Mouse (Mus musculus) c-Kit-positive CD71-positive TER-119-negative erythroid progenitor cells, embryonic 14.5 days (primary cell): ENCODE results near the gene Prkce.

Source experiments
- DNase-seq: peaks from one replicate; pipeline ENCODE4 v3.0.0-alpha.2; 2013; ENCODE audit warnings: low read depth

Prkce gene

DNA sequence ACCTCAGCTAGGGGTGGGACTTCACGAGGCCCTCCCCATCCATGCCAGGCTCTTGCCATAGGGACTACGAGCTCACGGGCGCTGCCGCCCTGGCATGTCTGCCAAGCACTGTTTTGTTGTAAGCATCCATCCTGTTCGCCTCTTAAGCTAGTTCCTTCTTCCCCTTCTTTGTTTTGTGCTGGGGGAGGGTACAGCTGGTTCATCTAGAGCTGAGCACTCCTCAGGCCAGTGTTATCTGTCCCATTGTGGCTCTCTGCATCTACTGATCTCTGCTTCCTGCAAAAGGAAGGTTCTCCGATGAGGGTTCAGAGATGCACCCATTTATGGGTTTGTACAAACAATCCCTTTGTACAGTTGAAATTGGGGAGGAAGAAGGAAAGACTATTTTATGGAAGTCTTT, 9.1 kb downstream of the Prkce start:
- DNase-seq: no peak

DNA sequence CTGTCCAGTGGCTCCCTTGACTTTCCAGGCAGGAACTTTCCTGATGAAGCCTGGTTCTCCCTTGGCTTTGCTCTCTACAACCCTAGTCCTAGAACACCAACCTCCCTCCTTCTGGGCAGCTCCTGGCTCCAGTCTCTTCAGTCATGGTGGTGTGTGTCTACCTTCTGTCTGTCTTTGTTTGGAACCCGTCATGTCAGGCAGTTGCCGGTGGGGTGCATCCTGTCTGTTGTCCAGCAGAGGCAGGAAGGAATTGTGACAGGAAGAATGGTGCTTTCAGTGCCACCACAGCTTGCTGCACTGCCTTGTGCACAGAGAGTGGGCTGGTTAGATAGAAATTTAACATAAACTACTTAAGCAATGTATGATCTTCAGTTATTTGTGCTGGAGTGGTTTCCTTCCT, 16.2 kb downstream of the Prkce start:
- DNase-seq: no peak

DNA sequence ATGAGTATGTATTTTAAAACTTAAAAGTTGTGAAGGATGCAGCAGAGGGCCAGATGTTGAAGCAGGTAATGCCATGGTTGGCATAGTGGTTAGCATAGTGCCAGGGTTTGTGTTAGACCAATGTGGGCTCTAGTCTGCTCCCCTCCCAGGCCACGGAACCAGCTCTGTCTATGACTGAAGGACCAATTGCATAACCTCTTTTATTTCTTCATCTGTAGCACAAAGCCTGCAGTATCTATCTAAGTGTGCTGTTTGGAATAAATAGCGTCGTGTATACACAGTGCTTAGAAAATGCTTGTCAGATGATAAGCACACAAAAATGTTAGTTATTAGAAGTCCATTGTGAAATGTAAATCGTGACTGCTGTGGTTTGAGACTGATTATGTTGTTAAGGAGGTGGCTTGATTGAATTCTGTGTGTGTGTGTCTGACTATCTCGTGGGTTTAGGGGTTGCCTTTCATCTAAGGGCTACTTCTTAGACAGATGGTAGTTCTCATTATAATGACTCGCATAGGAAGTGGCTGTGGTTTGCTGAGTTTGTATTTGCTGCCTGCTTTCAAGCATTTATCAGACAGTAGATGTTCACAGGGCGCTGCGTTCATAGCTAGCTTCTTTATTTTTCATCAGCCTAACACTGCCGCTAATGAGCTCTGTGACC, 17.1 kb downstream of the Prkce start:
- DNase-seq: no peak

DNA sequence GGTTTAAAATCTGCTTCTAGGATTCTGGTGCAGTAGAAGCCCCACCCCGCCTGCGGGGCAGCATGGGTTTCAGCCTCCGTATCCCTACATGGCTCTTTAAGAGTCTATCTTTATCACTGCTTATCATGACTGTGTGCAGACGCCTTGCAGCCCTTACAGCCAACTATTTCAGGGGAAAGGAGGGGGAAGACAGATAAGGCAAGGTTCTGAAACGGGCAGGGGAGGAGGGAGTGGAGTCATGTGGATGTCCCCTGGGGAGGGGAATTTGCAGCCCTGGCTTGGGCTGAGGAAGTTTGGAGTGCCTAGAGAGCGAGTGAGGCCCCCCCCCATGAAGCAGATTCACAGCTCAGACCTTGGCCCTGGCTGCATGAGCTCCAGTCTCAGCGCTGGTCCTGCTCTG, 18.0 kb downstream of the Prkce start:
- peak; percentile 40 for DNase-seq

DNA sequence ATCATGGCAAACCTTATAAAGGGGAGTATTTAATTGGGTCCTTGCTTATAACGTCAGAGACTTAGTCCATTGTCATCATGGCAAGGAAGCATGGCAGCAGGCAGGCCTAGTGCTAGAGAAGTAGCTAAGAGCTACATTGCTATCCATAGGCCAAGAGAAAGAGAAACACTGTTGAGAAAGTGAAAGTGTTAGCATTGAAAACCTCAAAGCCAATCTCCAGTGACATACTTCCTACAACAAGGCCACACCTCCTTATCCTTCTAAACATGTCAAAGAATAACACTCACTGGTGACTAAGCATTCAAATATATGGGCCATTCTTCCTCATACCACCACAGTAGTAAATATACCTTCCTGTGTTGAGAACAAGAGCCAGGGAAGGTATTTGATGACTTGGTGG, 20.2 kb downstream of the Prkce start:
- DNase-seq: no peak

DNA sequence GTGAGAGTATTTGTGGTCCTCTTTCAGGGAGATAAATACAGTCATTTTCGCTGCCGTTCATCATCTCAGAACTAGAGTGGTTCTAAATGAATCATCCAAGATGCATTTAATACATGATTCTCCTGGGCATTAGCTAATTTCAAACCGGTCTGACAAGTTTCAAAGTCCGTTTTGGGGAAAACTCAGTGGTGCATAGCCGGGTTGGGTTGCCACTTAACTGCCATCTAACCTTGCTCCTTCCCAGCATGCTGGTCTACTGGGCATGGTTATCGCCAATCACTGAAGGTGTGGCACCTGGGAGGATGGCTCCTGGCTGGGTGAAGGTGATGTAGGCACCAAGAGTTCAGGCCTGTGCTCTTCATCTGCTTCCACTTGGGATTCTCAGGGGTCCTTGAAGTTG, 26.4 kb downstream of the Prkce start:
- DNase-seq: no peak

DNA sequence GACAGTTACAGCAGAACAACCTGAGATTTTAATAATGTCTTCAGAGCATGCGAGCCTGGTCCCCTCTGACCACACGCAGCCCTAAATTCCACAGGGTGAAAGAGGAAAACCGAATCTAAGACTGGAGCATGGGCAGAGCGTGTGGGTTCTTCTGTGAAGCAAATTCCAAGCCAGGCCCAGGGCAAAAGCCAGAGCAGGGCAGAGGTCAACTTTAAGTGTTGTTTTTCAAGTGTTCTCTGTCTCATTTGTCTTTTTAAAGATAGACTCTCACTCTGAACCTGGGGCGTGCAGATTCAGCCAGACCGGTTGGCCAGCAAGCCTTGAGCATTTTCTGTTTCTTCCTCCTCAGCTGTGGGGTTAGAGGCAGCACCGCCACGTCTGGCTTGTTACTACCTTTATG, 27.3 kb downstream of the Prkce start:
- DNase-seq: no peak

DNA sequence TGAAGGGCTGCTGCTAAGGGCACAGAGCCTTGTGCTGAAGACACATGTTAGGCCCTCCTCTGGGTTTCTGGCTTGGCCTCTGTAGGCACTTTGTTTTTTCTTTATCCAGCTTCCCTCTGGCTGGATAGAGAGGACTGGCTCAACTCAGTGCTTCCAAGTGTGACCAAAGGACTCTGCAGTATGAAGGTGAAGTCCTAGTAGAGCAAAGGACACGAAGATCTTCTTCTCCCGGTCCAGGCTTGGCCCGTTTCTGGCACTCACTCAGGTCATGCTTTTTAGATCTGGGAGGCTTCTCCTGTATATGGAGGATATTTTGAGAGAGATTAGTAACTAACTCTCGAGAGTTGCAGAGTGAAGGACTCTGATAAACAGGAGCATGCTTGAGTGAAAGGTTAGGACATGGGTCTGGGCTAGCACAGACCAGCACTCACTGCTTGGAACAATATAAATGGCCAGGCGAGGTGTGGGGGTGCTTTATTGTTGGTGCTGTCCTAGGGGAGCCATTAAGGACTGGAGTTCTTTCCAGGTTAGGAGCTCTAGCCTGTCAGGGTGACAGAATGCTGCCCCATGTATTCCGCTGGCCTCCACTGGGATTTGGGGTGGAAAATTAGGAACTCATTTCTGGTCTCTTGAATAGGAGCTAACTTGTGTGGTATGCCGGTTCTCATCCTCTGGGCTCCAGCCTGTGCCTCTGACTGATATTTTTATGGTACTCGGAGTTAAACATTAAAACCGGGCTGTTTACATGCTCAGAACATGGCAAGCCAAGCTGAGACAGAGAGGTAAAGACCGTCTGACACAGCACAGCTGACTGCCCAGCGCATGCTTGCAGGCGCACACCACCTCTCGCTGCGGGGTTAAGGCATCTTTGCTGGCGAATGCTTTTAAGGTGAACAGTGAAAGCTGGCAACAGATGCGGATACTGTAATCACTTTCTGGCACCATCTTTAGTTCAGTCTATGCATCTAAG, 31.2 kb downstream of the Prkce start:
- no peak for DNase-seq

DNA sequence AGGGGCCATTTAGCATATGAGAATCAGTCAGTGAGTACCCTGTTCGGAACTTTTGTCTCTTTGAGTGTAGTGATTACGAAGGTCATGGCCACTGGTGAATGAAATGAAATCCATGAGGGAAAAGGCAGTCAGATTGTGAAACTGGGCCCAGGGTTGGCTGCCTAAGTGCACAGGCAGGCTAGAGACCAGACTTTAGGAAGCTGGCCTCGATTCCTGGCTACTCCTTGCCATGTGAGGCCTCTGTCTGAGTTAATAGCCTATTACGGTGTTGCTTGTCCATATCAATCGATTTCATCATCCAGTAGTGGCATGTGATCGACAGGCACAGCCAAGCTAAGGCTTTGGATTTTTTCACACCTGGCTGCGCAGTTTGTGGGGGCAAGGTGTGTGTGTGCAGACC, 34.4 kb downstream of the Prkce start:
- no peak for DNase-seq

DNA sequence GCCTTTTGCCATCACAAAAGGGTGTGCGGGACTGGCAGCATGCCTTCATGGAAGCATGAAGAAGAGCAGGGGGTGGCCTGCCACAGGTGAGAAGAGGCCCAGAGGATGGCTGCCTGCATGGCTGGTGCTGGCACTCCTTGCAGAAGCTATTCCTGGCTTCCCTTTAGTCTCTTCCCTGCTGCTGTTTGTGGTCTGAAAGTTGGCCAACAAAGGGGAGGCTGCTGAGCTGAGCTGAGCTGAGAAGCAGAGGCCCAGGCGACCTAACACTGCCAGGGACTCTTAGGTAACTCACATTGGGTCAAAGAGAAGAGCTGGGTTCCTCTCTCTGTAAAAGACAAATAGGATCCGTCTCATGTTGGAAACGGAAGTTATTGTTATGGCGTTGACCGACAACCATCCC, 35.4 kb downstream of the Prkce start:
- DNase-seq: no peak

DNA sequence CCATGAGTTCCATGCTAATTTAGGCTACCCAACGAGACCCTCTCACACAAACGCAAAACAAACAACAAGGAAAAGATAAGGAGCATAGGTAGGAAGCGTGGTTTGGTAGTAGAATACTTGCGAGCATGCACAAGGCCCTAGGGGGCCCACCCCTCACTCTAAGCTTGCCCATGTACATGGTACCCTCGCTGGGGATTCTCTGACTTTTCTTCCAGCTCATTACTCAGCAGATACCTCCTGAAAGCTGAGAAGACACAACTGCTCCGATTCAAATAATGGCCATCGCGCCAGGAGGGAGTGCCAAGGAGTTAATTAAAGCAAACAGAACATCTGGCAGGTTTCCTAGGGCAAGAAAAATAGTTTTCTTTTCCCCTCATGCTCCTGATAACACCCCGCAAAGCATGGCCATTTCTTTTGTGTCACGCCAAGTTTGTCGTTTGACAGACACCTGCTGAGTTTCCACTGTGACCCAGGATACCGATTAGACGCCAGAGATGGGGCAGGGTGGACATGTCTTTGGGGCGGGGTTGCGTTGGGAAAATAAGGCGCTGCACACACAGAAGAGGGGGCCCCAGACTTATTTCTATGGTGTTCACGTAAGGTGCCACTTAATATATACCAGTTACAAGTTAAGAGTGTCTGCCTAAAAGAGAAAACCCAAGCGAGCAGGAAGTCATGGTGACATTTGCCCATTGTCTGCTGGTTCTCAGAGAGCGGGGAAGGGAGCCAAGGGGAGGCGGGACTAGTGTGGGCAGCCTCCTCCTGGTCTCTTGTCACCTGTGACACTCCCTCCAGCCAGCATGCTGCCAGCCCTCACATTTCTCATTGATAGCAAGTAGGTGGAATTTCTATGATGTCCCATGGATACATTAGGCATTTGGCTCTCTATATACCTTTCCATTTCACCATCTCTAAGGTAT, 36.2 kb downstream of the Prkce start:
- no peak for DNase-seq

DNA sequence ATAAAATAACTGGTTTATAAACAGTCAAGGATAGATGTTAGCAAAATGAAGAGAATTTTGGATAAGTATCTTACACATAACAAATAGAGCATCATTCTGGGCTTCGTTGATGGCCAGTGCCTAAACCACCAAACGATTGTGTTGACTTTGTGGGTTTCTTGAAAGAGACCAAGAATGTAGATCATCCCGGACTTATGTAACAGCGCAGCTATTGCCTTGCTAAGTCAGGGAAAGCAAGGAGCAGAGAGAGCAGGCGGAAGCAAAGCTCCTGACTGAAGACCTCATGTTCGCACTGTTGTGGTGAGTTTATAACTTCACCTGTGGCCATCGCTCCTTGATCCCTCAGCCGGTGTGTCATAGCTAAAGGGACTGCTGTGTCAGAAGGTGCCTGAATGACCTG, 38.7 kb downstream of the Prkce start:
- no peak for DNase-seq

DNA sequence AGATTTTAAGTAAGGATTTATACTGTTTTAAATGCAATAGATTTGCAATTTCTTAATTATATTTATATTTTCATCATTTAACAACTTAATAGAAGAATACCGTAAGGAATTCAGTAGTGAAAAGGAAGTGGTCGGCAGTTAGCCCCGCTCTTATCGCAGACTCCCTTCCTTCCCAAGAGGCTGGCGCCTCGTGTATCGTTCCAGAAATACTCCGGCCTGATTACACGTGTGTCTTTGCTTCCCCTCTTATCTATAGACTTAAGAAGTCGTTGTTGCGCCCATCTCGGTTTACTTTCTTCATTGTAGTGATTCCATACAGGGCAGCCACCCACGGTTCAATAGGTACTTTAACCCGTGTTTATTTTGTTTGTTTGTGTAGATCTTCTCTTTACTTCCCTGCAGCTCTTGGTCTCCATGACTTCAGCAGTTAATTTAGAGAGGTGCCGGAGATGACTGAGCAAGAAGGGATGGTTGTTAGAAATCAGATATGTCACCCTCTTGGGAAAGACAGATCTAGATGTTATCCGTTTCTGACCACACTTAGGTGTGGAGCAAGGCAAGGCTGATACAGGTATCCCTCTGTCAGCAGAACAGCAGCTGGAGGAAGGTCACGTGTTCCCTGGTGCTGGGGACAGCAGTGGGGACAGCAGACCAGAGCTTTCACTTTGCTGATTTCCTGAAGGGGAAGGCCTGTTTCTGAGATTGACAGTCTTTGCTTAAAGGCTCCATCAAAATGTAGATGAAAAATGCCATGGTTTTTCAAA, 40.7 kb downstream of the Prkce start:
- no peak for DNase-seq

DNA sequence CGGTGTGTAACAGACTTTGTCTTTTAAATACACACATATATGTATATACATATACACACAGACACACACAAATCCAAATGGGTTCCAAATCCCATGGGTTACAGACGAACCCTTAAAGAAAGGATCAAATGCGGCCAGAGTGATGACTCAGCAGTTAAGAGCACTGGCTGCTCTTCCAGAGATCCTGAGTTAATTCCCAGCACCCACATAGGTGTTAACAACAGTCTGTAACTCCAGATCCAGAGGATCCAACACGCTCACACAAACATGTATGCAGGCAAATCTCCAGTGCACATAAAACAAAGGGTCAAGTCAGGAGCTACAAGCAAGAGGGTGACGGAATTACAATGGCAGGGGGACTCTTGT, 41.2 kb downstream of the Prkce start:
- no peak for DNase-seq

DNA sequence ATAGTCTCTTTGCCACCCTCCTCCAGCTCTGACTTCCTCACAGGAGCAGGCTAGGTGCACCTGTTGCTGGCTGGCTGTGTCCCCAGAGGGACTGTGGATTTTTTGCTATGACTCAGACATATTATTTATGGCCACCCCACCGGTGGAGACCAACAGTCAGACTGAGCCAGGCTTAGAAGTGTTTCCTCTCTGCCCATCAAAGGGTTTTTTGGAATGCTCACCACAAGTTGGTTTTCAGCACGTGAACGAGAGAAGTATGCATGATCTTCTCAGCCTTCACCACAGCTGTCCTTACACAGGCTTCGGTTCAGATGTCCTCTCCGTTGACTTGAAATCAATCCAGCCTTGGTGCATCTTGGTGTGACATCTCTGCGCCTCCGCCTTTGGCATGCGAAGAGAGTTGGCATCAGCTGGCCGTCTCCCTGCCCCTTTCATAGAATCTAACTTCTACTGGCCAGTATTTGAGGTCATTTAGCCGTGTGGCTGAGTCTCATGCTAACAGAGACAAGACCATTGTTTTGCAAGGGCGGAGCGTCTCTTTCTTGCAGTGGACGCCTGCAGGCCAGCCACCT, 42.2 kb downstream of the Prkce start:
- no peak for DNase-seq

DNA sequence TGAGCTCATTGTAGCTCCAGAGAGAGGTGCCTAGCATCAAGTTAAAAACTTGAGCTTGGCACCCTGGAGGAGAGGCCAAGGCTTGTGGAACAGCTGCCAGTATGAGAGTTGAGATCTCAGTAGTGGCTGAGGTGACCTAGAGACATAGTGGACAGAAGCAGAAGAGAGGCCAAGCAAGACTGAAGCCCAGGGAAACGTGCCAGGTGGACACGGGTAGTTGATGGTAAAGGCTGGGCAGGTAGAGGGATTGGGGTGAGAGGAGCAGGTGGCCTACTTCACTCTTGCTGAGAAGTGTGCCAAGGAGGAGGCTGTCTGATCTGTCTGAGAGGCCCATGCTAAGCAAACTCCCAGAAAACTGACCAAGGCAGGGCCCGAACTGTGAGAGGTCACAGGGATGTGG, 44.6 kb downstream of the Prkce start:
- DNase-seq: no peak

DNA sequence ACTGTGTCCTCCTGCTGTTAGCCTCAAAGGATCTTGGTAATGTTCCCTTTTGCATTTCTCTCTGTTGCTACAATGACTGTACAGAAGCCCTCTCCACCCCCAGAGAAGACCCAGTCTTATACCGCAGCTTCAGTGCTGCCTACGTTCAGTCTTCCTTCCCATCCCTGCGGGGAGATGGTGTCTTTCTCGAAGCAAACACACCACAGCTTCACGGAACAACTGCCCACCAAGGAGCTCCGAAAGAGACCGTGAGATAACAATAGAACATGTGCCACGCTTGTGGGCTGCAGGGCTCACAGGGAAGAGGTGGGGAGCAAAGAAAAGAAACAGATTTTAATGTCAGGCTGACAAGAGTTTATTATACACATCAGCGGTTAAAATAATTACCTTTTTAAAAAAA, 46.7 kb downstream of the Prkce start:
- no peak for DNase-seq

DNA sequence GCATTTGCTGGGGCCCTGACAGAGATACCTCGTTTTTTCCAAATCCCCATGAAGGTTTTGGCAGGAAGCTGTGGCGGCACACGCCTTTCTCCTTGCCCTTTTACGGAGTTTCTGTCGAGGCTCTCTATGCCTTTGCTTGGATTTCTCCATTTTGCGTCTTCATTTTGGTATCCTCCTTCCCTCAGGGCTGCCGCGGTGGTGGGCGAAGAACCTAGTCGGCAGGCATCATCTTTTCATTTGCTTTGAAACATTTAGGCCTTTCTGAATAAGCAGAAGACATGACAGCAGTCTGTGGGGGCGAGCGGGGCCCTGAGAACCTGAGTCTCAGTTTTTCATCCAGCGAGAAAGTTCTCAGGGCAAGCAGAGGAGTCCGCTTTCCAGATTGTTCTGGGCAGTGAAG, 47.2 kb downstream of the Prkce start:
- DNase-seq: no peak

DNA sequence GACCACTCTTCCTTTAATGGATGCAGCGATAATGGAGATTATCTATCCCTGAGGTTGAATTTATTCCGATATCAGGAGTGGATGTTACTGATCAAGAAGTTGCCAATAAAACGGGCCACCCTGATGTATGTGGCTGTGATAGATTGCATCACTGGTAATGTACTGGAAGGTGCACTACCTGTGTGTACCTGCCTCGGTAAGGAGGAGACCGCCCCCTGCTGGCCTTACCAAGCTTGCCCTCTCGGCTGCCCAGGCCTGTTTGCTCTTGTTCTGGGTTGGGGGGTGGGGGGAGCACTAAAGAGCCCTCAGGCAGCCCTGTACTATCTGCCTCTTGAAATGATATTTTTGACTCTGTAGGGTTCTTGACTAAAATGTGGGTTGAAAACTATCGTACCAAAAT, 48.2 kb downstream of the Prkce start:
- peak; percentile 17 for DNase-seq

DNA sequence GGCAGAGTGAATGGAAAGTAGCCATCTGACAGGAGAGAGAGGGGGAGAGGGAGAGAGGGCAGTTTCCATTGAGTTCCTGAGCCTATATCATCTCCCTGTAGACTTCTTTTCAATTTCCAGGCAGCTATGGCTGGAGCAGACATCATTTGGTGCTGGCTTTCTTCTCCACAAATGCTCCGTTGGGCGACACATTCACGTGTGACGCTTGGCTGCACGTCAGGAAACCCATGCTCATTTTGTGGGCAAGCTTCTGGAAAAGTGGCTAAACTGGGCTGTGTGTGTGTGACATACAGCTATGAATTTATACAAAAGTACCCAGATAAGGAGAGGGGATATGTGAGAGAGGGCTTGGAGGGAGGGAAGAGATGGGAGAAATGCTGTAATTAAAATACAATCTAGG, 49.9 kb downstream of the Prkce start:
- no peak for DNase-seq

DNA sequence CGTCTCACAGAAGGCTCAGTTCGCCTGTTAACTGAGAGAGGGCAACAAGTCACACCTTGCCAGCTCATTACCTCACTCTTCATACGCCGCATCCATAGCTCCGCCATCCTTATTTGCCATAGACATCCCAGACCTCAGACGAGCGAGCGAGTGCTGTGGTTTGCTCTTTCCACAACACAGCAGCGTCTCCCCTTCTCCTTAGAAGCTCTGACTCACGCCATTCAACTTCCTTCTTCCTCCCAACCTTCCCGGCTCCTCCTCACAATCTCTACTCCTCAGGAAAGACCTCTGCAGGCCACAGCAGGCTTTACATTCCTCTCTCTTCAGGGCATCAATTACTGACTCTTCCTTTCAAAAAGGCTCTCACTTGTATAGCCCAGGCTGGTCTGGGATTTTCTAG, 51.0 kb downstream of the Prkce start:
- DNase-seq: no peak
